Mouse (Mus musculus): Measurements from ENCODE around the gene Cdh13. TPM values are rescaled to one million over a fixed set of nuclear protein-coding genes. Genes with fewer than 3 reads are reported as not detected.

Cdh13 gene
- polyA plus RNA-seq, 1 experiment, result 56.6 TPM

GRCm38 (mm10) chr8:119275442-119275841, 991.9 kb downstream of the Cdh13 start:
- no peaks in the 10 kb centered on the region for H3K27me3 ChIP-seq (ENCODE audit: control insufficient read depth, insufficient read depth, insufficient read length)
- H3ac ChIP-seq (ENCODE audit: control insufficient read depth, insufficient read length), result peak overlapping the region; percentile 13
- H3K36me3 ChIP-seq (ENCODE audit: control insufficient read depth, insufficient read depth), result no peaks in the 10 kb centered on the region
- no peak overlapping the region for H3K4me2 ChIP-seq (ENCODE audit: low read depth)
- H3K79me2 ChIP-seq (ENCODE audit: control insufficient read depth, insufficient read depth), result no peaks in the 10 kb centered on the region
- H3K4me3 ChIP-seq, result no peak overlapping the region
- TF ChIP-seq POLR2A (IDR thresholded peaks at IDR 0.05; ENCODE audit: insufficient read length, low read depth), result no peak
- TF ChIP-seq POLR2AphosphoS2 (IDR thresholded peaks at IDR 0.05; ENCODE audit: insufficient read length, low read depth), result no peak
- TF ChIP-seq MAX (IDR thresholded peaks at IDR 0.05; ENCODE audit: low read depth), result no peak
- no peak for TF ChIP-seq TCF3 (IDR thresholded peaks at IDR 0.05; ENCODE audit: insufficient read length, low read depth)
- no peak for TF ChIP-seq SRF (IDR thresholded peaks at IDR 0.05; ENCODE audit: control insufficient read depth, insufficient read length, low read depth)
- no peak for TF ChIP-seq E2F4 (IDR thresholded peaks at IDR 0.05; ENCODE audit: insufficient read depth)
- TF ChIP-seq MYOG (IDR thresholded peaks at IDR 0.05; ENCODE audit: control insufficient read depth in 1 of 3, insufficient read depth in 1 of 3, insufficient read length in 2 of 3, low read depth in 2 of 3), result no peak
- no peak for TF ChIP-seq REST (IDR thresholded peaks at IDR 0.05; ENCODE audit: insufficient read depth, insufficient read length)
- TF ChIP-seq USF1 (IDR thresholded peaks at IDR 0.05; ENCODE audit: low read depth), result no peak
- no peak for TF ChIP-seq MYOD1 (IDR thresholded peaks at IDR 0.05; ENCODE audit: control insufficient read depth in 1 of 3, insufficient read length in 2 of 3, low read depth in 2 of 3)
- TF ChIP-seq TCF12 (IDR thresholded peaks at IDR 0.05; ENCODE audit: insufficient read depth, poor library complexity, severe bottlenecking), result no peak
- TF ChIP-seq CEBPB (IDR thresholded peaks at IDR 0.05; ENCODE audit: insufficient read depth, poor library complexity, severe bottlenecking), result no peak

GRCm38 (mm10) chr8:119277047-119277451, 993.5 kb downstream of the Cdh13 start:
- no peaks in the 10 kb centered on the region for H3K79me2 ChIP-seq (ENCODE audit: control insufficient read depth, insufficient read depth)
- no peaks in the 10 kb centered on the region for H3K36me3 ChIP-seq (ENCODE audit: control insufficient read depth, insufficient read depth)
- no peak overlapping the region for H3ac ChIP-seq (ENCODE audit: control insufficient read depth, insufficient read length)
- TF ChIP-seq MYOG (IDR thresholded peaks at IDR 0.05; ENCODE audit: control insufficient read depth in 1 of 3, insufficient read depth in 1 of 3, insufficient read length in 2 of 3, low read depth in 2 of 3) (peak in 2 of 3 experiments; percentile 16 to 43), MYOD1 (IDR thresholded peaks at IDR 0.05; ENCODE audit: control insufficient read depth in 1 of 3, insufficient read length in 2 of 3, low read depth in 2 of 3) (peak in 1 of 3 experiments; percentile 81), MAX (IDR thresholded peaks at IDR 0.05; ENCODE audit: low read depth) (no peak), POLR2A (IDR thresholded peaks at IDR 0.05; ENCODE audit: insufficient read length, low read depth) (peak; percentile 49), E2F4 (IDR thresholded peaks at IDR 0.05; ENCODE audit: insufficient read depth) (no peak), USF1 (IDR thresholded peaks at IDR 0.05; ENCODE audit: low read depth) (no peak)
- H3K27me3 ChIP-seq (ENCODE audit: control insufficient read depth, insufficient read depth, insufficient read length), result no peaks in the 10 kb centered on the region
- peak overlapping the region; percentile 40 for H3K4me2 ChIP-seq (ENCODE audit: low read depth)
- no peak overlapping the region for H3K4me3 ChIP-seq

- TF ChIP-seq POLR2A (IDR thresholded peaks at IDR 0.05; ENCODE audit: insufficient read length, low read depth), result no peak
- TF ChIP-seq MYOD1 (IDR thresholded peaks at IDR 0.05; ENCODE audit: control insufficient read depth in 1 of 3, insufficient read length in 2 of 3, low read depth in 2 of 3), result no peak
- no peak for TF ChIP-seq E2F4 (IDR thresholded peaks at IDR 0.05; ENCODE audit: insufficient read depth)
These were observed 998.2 kb downstream of the Cdh13 start for GRCm38 (mm10) chr8:119281761-119282160.

GRCm38 (mm10) chr8:119284516-119284915, 1001.0 kb downstream of the Cdh13 start:
- TF ChIP-seq SRF (IDR thresholded peaks at IDR 0.05; ENCODE audit: control insufficient read depth, insufficient read length, low read depth) (no peak), CEBPB (IDR thresholded peaks at IDR 0.05; ENCODE audit: insufficient read depth, poor library complexity, severe bottlenecking) (no peak), TCF3 (IDR thresholded peaks at IDR 0.05; ENCODE audit: insufficient read length, low read depth) (no peak), TCF12 (IDR thresholded peaks at IDR 0.05; ENCODE audit: insufficient read depth, poor library complexity, severe bottlenecking) (no peak), USF1 (IDR thresholded peaks at IDR 0.05; ENCODE audit: low read depth) (no peak), MYOG (IDR thresholded peaks at IDR 0.05; ENCODE audit: control insufficient read depth in 1 of 3, insufficient read depth in 1 of 3, insufficient read length in 2 of 3, low read depth in 2 of 3) (no peak), POLR2A (IDR thresholded peaks at IDR 0.05; ENCODE audit: insufficient read length, low read depth) (no peak), MYOD1 (IDR thresholded peaks at IDR 0.05; ENCODE audit: control insufficient read depth in 1 of 3, insufficient read length in 2 of 3, low read depth in 2 of 3) (no peak), POLR2AphosphoS2 (IDR thresholded peaks at IDR 0.05; ENCODE audit: insufficient read length, low read depth) (no peak), E2F4 (IDR thresholded peaks at IDR 0.05; ENCODE audit: insufficient read depth) (no peak), MAX (IDR thresholded peaks at IDR 0.05; ENCODE audit: low read depth) (no peak), REST (IDR thresholded peaks at IDR 0.05; ENCODE audit: insufficient read depth, insufficient read length) (no peak)
- H3K36me3 ChIP-seq (ENCODE audit: control insufficient read depth, insufficient read depth), result no peaks in the 10 kb centered on the region
- H3ac ChIP-seq (ENCODE audit: control insufficient read depth, insufficient read length), result no peak overlapping the region
- no peaks in the 10 kb centered on the region for H3K79me2 ChIP-seq (ENCODE audit: control insufficient read depth, insufficient read depth)
- H3K4me2 ChIP-seq (ENCODE audit: low read depth), result no peak overlapping the region
- H3K27me3 ChIP-seq (ENCODE audit: control insufficient read depth, insufficient read depth, insufficient read length), result no peaks in the 10 kb centered on the region
- no peak overlapping the region for H3K4me3 ChIP-seq

More at GRCm38 (mm10) chr8:119281761-119282160, 998.2 kb downstream of the Cdh13 start:
- H3K36me3 ChIP-seq (ENCODE audit: control insufficient read depth, insufficient read depth), result no peaks in the 10 kb centered on the region
- H3K4me2 ChIP-seq (ENCODE audit: low read depth), result no peak overlapping the region
- H3K4me3 ChIP-seq, result no peak overlapping the region
- H3K79me2 ChIP-seq (ENCODE audit: control insufficient read depth, insufficient read depth), result no peaks in the 10 kb centered on the region
- no peaks in the 10 kb centered on the region for H3K27me3 ChIP-seq (ENCODE audit: control insufficient read depth, insufficient read depth, insufficient read length)
- H3ac ChIP-seq (ENCODE audit: control insufficient read depth, insufficient read length), result no peak overlapping the region

- Histone ChIP-seq H3K4me2 (ENCODE audit: low read depth) (no peak overlapping the region), H3K36me3 (ENCODE audit: control insufficient read depth, insufficient read depth) (no peaks in the 10 kb centered on the region), H3K27me3 (ENCODE audit: control insufficient read depth, insufficient read depth, insufficient read length) (no peaks in the 10 kb centered on the region), H3K4me3 (no peak overlapping the region), H3ac (ENCODE audit: control insufficient read depth, insufficient read length) (no peak overlapping the region), H3K79me2 (ENCODE audit: control insufficient read depth, insufficient read depth) (no peaks in the 10 kb centered on the region)
- TF ChIP-seq TCF3 (IDR thresholded peaks at IDR 0.05; ENCODE audit: insufficient read length, low read depth) (no peak), MYOD1 (IDR thresholded peaks at IDR 0.05; ENCODE audit: control insufficient read depth in 1 of 3, insufficient read length in 2 of 3, low read depth in 2 of 3) (peak; percentile 25 to 94 (median 49)), POLR2AphosphoS2 (IDR thresholded peaks at IDR 0.05; ENCODE audit: insufficient read length, low read depth) (no peak), MYOG (IDR thresholded peaks at IDR 0.05; ENCODE audit: control insufficient read depth in 1 of 3, insufficient read depth in 1 of 3, insufficient read length in 2 of 3, low read depth in 2 of 3) (peak in 1 of 3 experiments; percentile 46)
These were observed 1001.4 kb downstream of the Cdh13 start for GRCm38 (mm10) chr8:119284920-119285319.

All from myocyte (in vitro differentiated cells).